Mouse (Mus musculus) forebrain, embryonic 11.5 days (tissue): ENCODE results near the gene Apold1. TPM values are rescaled to one million over a fixed set of nuclear protein-coding genes. Genes with fewer than 3 reads are reported as not detected.
A peak's percentile ranks its signal among the peaks of the same experiment; 100 is the strongest.

Experiments
- ATAC-seq: fragments of 200-750 bp; cut with Nextera tagmentation; replicated peaks from 2 replicates; pipeline ENCODE4 v1.8.0; 2017; ENCODE audit warnings: moderate TSS enrichment; ENCODE audit not compliant: low FRiP score
- DNase-seq: peaks from one replicate; pipeline ENCODE4 v3.0.0-alpha.2; 2017; ENCODE audit warnings: low spot score
- H3K27ac ChIP-seq: fragments of 300-500 bp; sonication (generic); 2 replicates; pipeline ENCODE4 v1.5.1; 2014; ENCODE audit warnings: low read depth, low read length
- H3K27me3 ChIP-seq: fragments of 300-500 bp; sonication (generic); 2 replicates; pipeline ENCODE4 v1.6.1; 2014; ENCODE audit warnings: mild to moderate bottlenecking, low read length, mixed read lengths; ENCODE audit not compliant: control insufficient read depth, insufficient read depth
- H3K36me3 ChIP-seq: fragments of 300-500 bp; sonication (generic); 2 replicates; pipeline ENCODE4 v1.6.1; 2014; ENCODE audit warnings: mild to moderate bottlenecking, low read length, moderate library complexity, mixed read lengths; ENCODE audit not compliant: control insufficient read depth, insufficient read depth
- H3K4me1 ChIP-seq: fragments of 300-500 bp; sonication (generic); replicated peaks from 2 replicates; pipeline ENCODE4 v1.6.1; 2014; ENCODE audit warnings: low read length, mixed read lengths; ENCODE audit not compliant: control insufficient read depth, insufficient read depth
- H3K4me2 ChIP-seq: fragments of 300-500 bp; sonication (generic); 2 replicates; pipeline ENCODE4 v1.6.1; 2014; ENCODE audit warnings: low read depth, mild to moderate bottlenecking, low read length, moderate library complexity, mixed read lengths; ENCODE audit not compliant: severe bottlenecking
- H3K4me3 ChIP-seq: fragments of 300-500 bp; sonication (generic); 2 replicates; pipeline ENCODE4 v1.5.1; 2014; ENCODE audit warnings: low read depth, low read length
- H3K9ac ChIP-seq: fragments of 300-500 bp; sonication (generic); 2 replicates; pipeline ENCODE4 v1.6.1; 2014; ENCODE audit warnings: low read length
- H3K9me3 ChIP-seq: fragments of 300-500 bp; sonication (generic); 2 replicates; pipeline ENCODE4 v1.6.1; 2016; ENCODE audit warnings: low read length, mixed read lengths; ENCODE audit not compliant: control insufficient read depth
- WGBS: fragments of 180-500 bp; shearing (Covaris S2); extraction: QIAGEN DNeasy Blood & Tissue Kit; methylation state at CpG from one replicate; pipeline ENCODE4 v1.1.7; 2014; 5-methylcytosine and 5-hydroxymethylcytosine counted together
- polyA plus RNA-seq: library from polyadenylated mRNA; unstranded; fragments of >200 nt; fragmentation: Nextera tagmentation; extraction: Ambion mirVana; gene quantifications from 2 replicates; pipeline ENCODE4 v1.2.1, GENCODE M21; 2014

Apold1 gene
- polyA plus RNA-seq, 1 experiment from 2014 or later = 3.0 TPM

DNA sequence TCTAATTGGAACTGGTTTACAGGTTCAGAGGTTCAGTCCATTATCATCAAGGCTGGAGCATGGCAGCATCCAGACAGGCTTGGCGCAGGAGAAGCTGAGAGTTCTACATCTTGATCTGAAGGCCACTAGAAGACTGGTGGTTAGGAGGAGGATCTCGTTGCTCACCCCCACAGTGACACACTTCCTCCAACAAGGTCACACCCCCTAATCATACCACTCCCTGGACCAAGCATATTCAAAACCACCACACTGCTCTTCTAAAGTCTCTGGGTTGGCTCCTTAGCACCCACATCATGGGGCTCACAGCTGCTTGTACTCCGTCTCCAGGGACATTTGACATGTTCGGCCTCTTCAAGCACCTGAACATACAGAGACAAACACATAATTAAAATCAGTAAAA is 20.5 kb downstream of the Apold1 start:
- Histone ChIP-seq H3K27me3 (no peaks in the 10 kb centered on the region), H3K9ac (no peak overlapping the region), H3K4me3 (no peak overlapping the region), H3K4me2 (no peak overlapping the region), H3K36me3 (no peaks in the 10 kb centered on the region), H3K4me1 (no peaks in the 10 kb centered on the region; the same call in 1 of the 2 replicates), H3K27ac (no peak overlapping the region), H3K9me3 (no peaks in the 10 kb centered on the region)
- DNase-seq (no peak), ATAC-seq (no peak)
- 90% methylated on average over 4 of the region's 4 CpGs for WGBS

GRCm38 (mm10) chr6:135006372-135006771 is 24.9 kb downstream of the Apold1 start:
- Histone ChIP-seq H3K36me3 (no peaks in the 10 kb centered on the region), H3K4me2 (no peak overlapping the region), H3K27me3 (no peaks in the 10 kb centered on the region), H3K27ac (no peak overlapping the region), H3K9me3 (no peaks in the 10 kb centered on the region), H3K9ac (no peak overlapping the region), H3K4me1 (no peaks in the 10 kb centered on the region), H3K4me3 (no peak overlapping the region)
- 92% methylated on average over 4 of the region's 4 CpGs for WGBS
- DNase-seq = no peak
- ATAC-seq = no peak

- no peaks in the 10 kb centered on the region for H3K27me3 ChIP-seq
- peak within 1 kb of the TSS; percentile 85 for H3K4me3 ChIP-seq
- 6% methylated on average over 19 of the region's 19 CpGs for WGBS
- ATAC-seq (peak; percentile 92), DNase-seq (peak; percentile 97)
- H3K27ac ChIP-seq = no peak within 1 kb of the TSS
- peaks cover 5% of the 10 kb centered on the region; the same call in 1 of the 2 replicates for H3K4me1 ChIP-seq
- H3K9me3 ChIP-seq = no peaks in the 10 kb centered on the region
- peak within 1 kb of the TSS; percentile 78 for H3K9ac ChIP-seq
- peak within 1 kb of the TSS; percentile 85 for H3K4me2 ChIP-seq
- H3K36me3 ChIP-seq = peaks cover 7% of the 10 kb centered on the region; the same call in 1 of the 2 replicates
Measured at GRCm38 (mm10) chr6:135011048-135011733, 29.7 kb downstream of the Apold1 start, which contains the start of gene Ddx47. TSS of gene Ddx47 (plus strand) at chr6:135011612.

- Histone ChIP-seq H3K9ac (peak overlapping the region; percentile 78), H3K9me3 (no peaks in the 10 kb centered on the region), H3K4me3 (peak overlapping the region; percentile 85), H3K27ac (no peak overlapping the region), H3K36me3 (peaks cover 10% of the 10 kb centered on the region; the same call in 1 of the 2 replicates), H3K4me1 (peaks cover 5% of the 10 kb centered on the region; the same call in 1 of the 2 replicates), H3K27me3 (no peaks in the 10 kb centered on the region), H3K4me2 (peak overlapping the region; percentile 85)
- WGBS = under 1% methylated on average over 14 of the region's 14 CpGs
- ATAC-seq (peak; percentile 57), DNase-seq (no peak)
Measured at GRCm38 (mm10) chr6:135011734-135012116, 30.2 kb downstream of the Apold1 start.

DNA sequence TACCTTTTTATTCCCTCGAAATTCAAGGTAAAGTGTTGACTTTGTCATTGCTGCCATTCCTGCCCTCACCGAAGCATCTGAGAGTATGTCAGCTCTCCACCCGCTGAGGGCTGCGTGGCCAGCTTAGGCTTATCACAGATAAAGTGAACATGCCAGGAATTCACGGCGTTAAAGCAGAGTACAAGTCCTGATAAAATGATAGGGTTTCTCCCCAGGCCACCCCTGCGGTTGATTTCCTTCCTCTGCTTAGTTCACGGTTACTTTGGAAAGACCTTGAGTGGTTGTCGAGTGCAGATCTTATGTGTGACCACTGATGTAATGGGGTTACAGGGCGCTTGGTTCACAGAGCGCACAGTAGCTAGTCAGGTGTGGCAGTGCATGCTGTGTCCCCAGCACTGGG is 35.7 kb downstream of the Apold1 start:
- DNase-seq (no peak), ATAC-seq (no peak)
- no peak overlapping the region for H3K27ac ChIP-seq
- H3K4me1 ChIP-seq = peaks cover 3% of the 10 kb centered on the region; the same call in 1 of the 2 replicates
- no peaks in the 10 kb centered on the region for H3K9me3 ChIP-seq
- WGBS = 96% methylated on average over 11 of the region's 11 CpGs
- H3K27me3 ChIP-seq = no peaks in the 10 kb centered on the region
- H3K36me3 ChIP-seq = peaks cover 31% of the 10 kb centered on the region; the same call in 1 of the 2 replicates
- H3K9ac ChIP-seq = no peak overlapping the region
- H3K4me2 ChIP-seq = no peak overlapping the region
- H3K4me3 ChIP-seq = no peak overlapping the region

GRCm38 (mm10) chr6:135019564-135019963 is 38.0 kb downstream of the Apold1 start:
- no peak overlapping the region for H3K4me2 ChIP-seq
- no peaks in the 10 kb centered on the region for H3K4me1 ChIP-seq
- H3K27me3 ChIP-seq = no peaks in the 10 kb centered on the region
- DNase-seq = no peak
- H3K4me3 ChIP-seq = no peak overlapping the region
- H3K36me3 ChIP-seq = peaks cover 36% of the 10 kb centered on the region; the same call in 1 of the 2 replicates
- no peak overlapping the region for H3K27ac ChIP-seq
- no peak for ATAC-seq
- 92% methylated on average over 10 of the region's 10 CpGs for WGBS
- H3K9me3 ChIP-seq = no peaks in the 10 kb centered on the region
- H3K9ac ChIP-seq = no peak overlapping the region

- Histone ChIP-seq H3K4me2 (no peak overlapping the region), H3K4me1 (no peaks in the 10 kb centered on the region), H3K27ac (no peak overlapping the region), H3K27me3 (no peaks in the 10 kb centered on the region), H3K4me3 (no peak overlapping the region), H3K36me3 (peaks cover 28% of the 10 kb centered on the region; the same call in 1 of the 2 replicates), H3K9ac (no peak overlapping the region), H3K9me3 (no peaks in the 10 kb centered on the region)
- 89% methylated on average over 3 of the region's 3 CpGs for WGBS
- ATAC-seq (no peak), DNase-seq (no peak)
Measured at GRCm38 (mm10) chr6:135021633-135022032, 40.1 kb downstream of the Apold1 start.

DNA sequence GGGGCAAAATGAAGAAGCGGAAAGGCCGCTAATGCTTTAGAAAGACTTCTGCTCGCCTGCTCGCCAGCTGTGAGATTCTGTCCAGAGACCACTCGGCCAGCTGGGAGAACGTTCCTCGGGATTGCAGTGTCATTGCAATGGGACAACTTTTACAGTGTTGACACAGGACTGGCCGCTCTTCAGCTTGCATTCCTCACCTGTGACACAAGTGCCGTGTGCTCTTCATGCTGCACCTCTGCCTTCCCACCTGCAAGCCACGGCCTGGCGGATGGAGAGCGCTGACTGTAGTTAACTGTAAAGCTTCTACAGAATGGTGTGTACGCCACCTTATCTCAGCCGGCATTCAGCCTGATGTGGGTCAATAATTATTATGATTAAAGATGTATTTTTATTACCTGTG is 41.9 kb downstream of the Apold1 start:
- Histone ChIP-seq H3K9me3 (no peaks in the 10 kb centered on the region), H3K36me3 (peaks cover 17% of the 10 kb centered on the region; the same call in 1 of the 2 replicates), H3K27me3 (no peaks in the 10 kb centered on the region), H3K27ac (no peak overlapping the region), H3K9ac (no peak overlapping the region), H3K4me1 (no peaks in the 10 kb centered on the region), H3K4me3 (no peak overlapping the region), H3K4me2 (no peak overlapping the region)
- ATAC-seq (no peak), DNase-seq (no peak)
- WGBS = 94% methylated on average over 14 of the region's 14 CpGs
